Mouse (Mus musculus) hindbrain, embryonic 16.5 days (tissue): ENCODE results near the gene Orai3. TPM values are rescaled to one million over a fixed set of nuclear protein-coding genes. Genes with fewer than 3 reads are reported as not detected.

ENCODE experiments used
- ATAC-seq: fragments of 200-750 bp; cut with Nextera tagmentation; 2 replicates; pipeline ENCODE4 v1.8.0; 2017; ENCODE audit warnings: moderate TSS enrichment, moderate library complexity
- H3K27ac ChIP-seq: fragments of 300-500 bp; sonication (generic); 2 replicates; pipeline ENCODE4 v1.5.1; 2014; ENCODE audit warnings: low read depth, mild to moderate bottlenecking, control low read depth, low read length, moderate library complexity
- H3K27me3 ChIP-seq: fragments of 300-500 bp; sonication (generic); replicated peaks from 2 replicates; pipeline ENCODE4 v1.6.1; 2014; ENCODE audit warnings: low read length; ENCODE audit not compliant: control insufficient read depth, insufficient read depth
- H3K36me3 ChIP-seq: fragments of 300-500 bp; sonication (generic); 2 replicates; pipeline ENCODE4 v1.6.1; 2014; ENCODE audit warnings: mild to moderate bottlenecking, low read length, moderate library complexity, mixed read lengths; ENCODE audit not compliant: control insufficient read depth, insufficient read depth
- H3K4me1 ChIP-seq: fragments of 300-500 bp; sonication (generic); 2 replicates; pipeline ENCODE4 v1.6.1; 2014; ENCODE audit warnings: low read depth, low read length; ENCODE audit not compliant: control insufficient read depth, insufficient read depth
- H3K4me2 ChIP-seq: fragments of 300-500 bp; sonication (generic); 2 replicates; pipeline ENCODE4 v1.6.1; 2014; ENCODE audit warnings: mild to moderate bottlenecking, low read length, control low read depth, moderate library complexity
- H3K4me3 ChIP-seq: fragments of 300-500 bp; sonication (generic); 2 replicates; pipeline ENCODE4 v1.5.1; 2014; ENCODE audit warnings: mild to moderate bottlenecking, low read length, control low read depth, moderate library complexity
- H3K9ac ChIP-seq: fragments of 300-500 bp; sonication (generic); 2 replicates; pipeline ENCODE4 v1.6.1; 2014; ENCODE audit warnings: low read depth, mild to moderate bottlenecking, control low read depth, low read length, moderate library complexity
- H3K9me3 ChIP-seq: fragments of 300-500 bp; sonication (generic); 2 replicates; pipeline ENCODE4 v1.6.1; 2014; ENCODE audit warnings: mild to moderate bottlenecking, low read length, moderate library complexity; ENCODE audit not compliant: control insufficient read depth
- WGBS: fragments of 180-500 bp; shearing (Covaris S2); extraction: QIAGEN DNeasy Blood & Tissue Kit; methylation state at CpG from one replicate; pipeline ENCODE4 v1.1.7; 2014; 5-methylcytosine and 5-hydroxymethylcytosine counted together
- polyA plus RNA-seq: library from polyadenylated mRNA; unstranded; fragments of >200 nt; fragmentation: Nextera tagmentation; extraction: Ambion mirVana; gene quantifications from 2 replicates; pipeline ENCODE4 v1.2.1, GENCODE M21; 2015

Orai3 gene
- polyA plus RNA-seq, 1 experiment from 2014 or later = 10.4 TPM

GRCm38 (mm10) chr7:127801010-127801621 lies 31.5 kb downstream of the Orai3 start:
- ATAC-seq = no peak
- Histone ChIP-seq H3K4me1 (peaks cover 6% of the 10 kb centered on the region; the same call in 1 of the 2 replicates), H3K9me3 (no peaks in the 10 kb centered on the region), H3K4me2 (peak overlapping the region; percentile 24), H3K27me3 (no peaks in the 10 kb centered on the region), H3K4me3 (no peak overlapping the region), H3K9ac (0 out of 2 replicates have a peak overlapping the region, but pooled peaks have one; percentile 27), H3K36me3 (peaks cover 41% of the 10 kb centered on the region), H3K27ac (no peak overlapping the region)
- 87% methylated on average over 8 of the region's 8 CpGs for WGBS

GRCm38 (mm10) chr7:127802313-127802712 lies 32.7 kb downstream of the Orai3 start:
- no peak overlapping the region for H3K4me2 ChIP-seq
- whole genome bisulfite sequencing = 90% methylated on average over 17 of the region's 17 CpGs
- no peaks in the 10 kb centered on the region for H3K27me3 ChIP-seq
- ATAC-seq = no peak
- H3K36me3 ChIP-seq = peaks cover 35% of the 10 kb centered on the region
- H3K4me3 ChIP-seq = no peak overlapping the region
- H3K27ac ChIP-seq = no peak overlapping the region
- H3K4me1 ChIP-seq = peaks cover 6% of the 10 kb centered on the region; the same call in 1 of the 2 replicates
- H3K9me3 ChIP-seq = no peaks in the 10 kb centered on the region
- H3K9ac ChIP-seq = no peak overlapping the region

- Histone ChIP-seq H3K27me3 (no peaks in the 10 kb centered on the region), H3K27ac (no peak overlapping the region), H3K36me3 (peaks cover 29% of the 10 kb centered on the region), H3K9ac (no peak overlapping the region), H3K9me3 (no peaks in the 10 kb centered on the region), H3K4me1 (no peaks in the 10 kb centered on the region), H3K4me3 (no peak overlapping the region), H3K4me2 (no peak overlapping the region)
- WGBS = 78% methylated on average over 5 of the region's 5 CpGs
- no peak for ATAC-seq
Measured at GRCm38 (mm10) chr7:127808821-127809220, 39.2 kb downstream of the Orai3 start.

- no peaks in the 10 kb centered on the region for H3K27me3 ChIP-seq
- ATAC-seq = no peak
- H3K36me3 ChIP-seq = peaks cover 35% of the 10 kb centered on the region
- no peaks in the 10 kb centered on the region for H3K9me3 ChIP-seq
- WGBS = 74% methylated on average over 1 of the region's 1 CpGs
- H3K4me3 ChIP-seq = no peak overlapping the region
- H3K27ac ChIP-seq = no peak overlapping the region
- no peaks in the 10 kb centered on the region for H3K4me1 ChIP-seq
- H3K9ac ChIP-seq = no peak overlapping the region
- no peak overlapping the region for H3K4me2 ChIP-seq
Measured at GRCm38 (mm10) chr7:127809846-127810245, 40.2 kb downstream of the Orai3 start.

GRCm38 (mm10) chr7:127810650-127811049 lies 41.0 kb downstream of the Orai3 start:
- H3K4me1 ChIP-seq = no peaks in the 10 kb centered on the region
- WGBS = 70% methylated on average over 10 of the region's 10 CpGs
- peaks cover 35% of the 10 kb centered on the region for H3K36me3 ChIP-seq
- H3K9ac ChIP-seq = no peak overlapping the region
- H3K4me3 ChIP-seq = no peak overlapping the region
- H3K27me3 ChIP-seq = no peaks in the 10 kb centered on the region
- H3K9me3 ChIP-seq = no peaks in the 10 kb centered on the region
- H3K27ac ChIP-seq = no peak overlapping the region
- ATAC-seq = no peak
- H3K4me2 ChIP-seq = no peak overlapping the region

- H3K9me3 ChIP-seq = no peaks in the 10 kb centered on the region
- H3K9ac ChIP-seq = no peak overlapping the region
- no peak overlapping the region for H3K4me3 ChIP-seq
- no peaks in the 10 kb centered on the region for H3K4me1 ChIP-seq
- no peak for ATAC-seq
- H3K36me3 ChIP-seq = peaks cover 33% of the 10 kb centered on the region
- no peak overlapping the region for H3K27ac ChIP-seq
- H3K27me3 ChIP-seq = no peaks in the 10 kb centered on the region
- 81% methylated on average over 4 of the region's 4 CpGs for WGBS
- no peak overlapping the region for H3K4me2 ChIP-seq
Measured at GRCm38 (mm10) chr7:127811240-127811639, 41.6 kb downstream of the Orai3 start.

GRCm38 (mm10) chr7:127812292-127812691 lies 42.7 kb downstream of the Orai3 start:
- Histone ChIP-seq H3K36me3 (peaks cover 29% of the 10 kb centered on the region), H3K27me3 (no peaks in the 10 kb centered on the region), H3K4me2 (no peak overlapping the region), H3K4me1 (no peaks in the 10 kb centered on the region), H3K27ac (no peak overlapping the region), H3K4me3 (no peak overlapping the region), H3K9ac (no peak overlapping the region), H3K9me3 (no peaks in the 10 kb centered on the region)
- 84% methylated on average over 3 of the region's 3 CpGs for WGBS
- no peak for ATAC-seq

- no peak overlapping the region for H3K4me2 ChIP-seq
- 88% methylated on average over 4 of the region's 4 CpGs for WGBS
- H3K27me3 ChIP-seq = no peaks in the 10 kb centered on the region
- no peak overlapping the region for H3K27ac ChIP-seq
- no peak overlapping the region for H3K4me3 ChIP-seq
- ATAC-seq = no peak
- no peaks in the 10 kb centered on the region for H3K4me1 ChIP-seq
- no peak overlapping the region for H3K9ac ChIP-seq
- H3K9me3 ChIP-seq = no peaks in the 10 kb centered on the region
- H3K36me3 ChIP-seq = peaks cover 30% of the 10 kb centered on the region
Measured at GRCm38 (mm10) chr7:127813821-127814220, 44.2 kb downstream of the Orai3 start.

- Histone ChIP-seq H3K9ac (no peak overlapping the region), H3K4me2 (no peak overlapping the region), H3K27me3 (no peaks in the 10 kb centered on the region), H3K4me3 (no peak overlapping the region), H3K4me1 (no peaks in the 10 kb centered on the region), H3K27ac (no peak overlapping the region), H3K36me3 (peaks cover 27% of the 10 kb centered on the region), H3K9me3 (no peaks in the 10 kb centered on the region)
- ATAC-seq = no peak
- WGBS = 76% methylated on average over 19 of the region's 19 CpGs
Measured at GRCm38 (mm10) chr7:127814241-127814921, 44.8 kb downstream of the Orai3 start.
